Mouse (Mus musculus): Measurements from ENCODE around the gene Khdc3.
"Not testable (repeated sequence)": the region's sequence is repeated elsewhere in the genome, so short reads cannot be mapped to it uniquely, and the experiment has no call there.

Khdc3 gene

DNA sequence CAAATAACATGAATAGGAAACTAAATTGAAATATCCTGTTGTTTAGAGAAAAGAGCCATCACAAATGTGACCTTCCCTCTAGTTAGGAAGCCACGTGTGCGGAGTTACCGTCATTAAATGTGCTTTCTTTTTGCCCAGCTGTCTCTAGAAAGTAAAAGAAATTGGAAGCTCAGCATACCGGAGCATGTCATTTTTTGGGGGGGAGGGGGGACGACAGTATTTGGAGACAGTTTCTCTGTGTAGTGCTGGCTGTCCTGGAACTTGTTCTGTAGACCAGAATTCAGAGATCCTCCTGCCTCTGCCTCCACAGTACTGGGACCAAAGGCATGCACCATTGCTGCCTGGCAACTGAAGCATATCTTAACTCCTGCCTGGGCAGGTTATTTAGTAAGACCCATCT is at the start of gene Khdc3:
Gene Khdc3, plus strand, starts transcription at position 301 of the 400 bp plus-strand sequence.
- no peak for DNase-seq

DNA sequence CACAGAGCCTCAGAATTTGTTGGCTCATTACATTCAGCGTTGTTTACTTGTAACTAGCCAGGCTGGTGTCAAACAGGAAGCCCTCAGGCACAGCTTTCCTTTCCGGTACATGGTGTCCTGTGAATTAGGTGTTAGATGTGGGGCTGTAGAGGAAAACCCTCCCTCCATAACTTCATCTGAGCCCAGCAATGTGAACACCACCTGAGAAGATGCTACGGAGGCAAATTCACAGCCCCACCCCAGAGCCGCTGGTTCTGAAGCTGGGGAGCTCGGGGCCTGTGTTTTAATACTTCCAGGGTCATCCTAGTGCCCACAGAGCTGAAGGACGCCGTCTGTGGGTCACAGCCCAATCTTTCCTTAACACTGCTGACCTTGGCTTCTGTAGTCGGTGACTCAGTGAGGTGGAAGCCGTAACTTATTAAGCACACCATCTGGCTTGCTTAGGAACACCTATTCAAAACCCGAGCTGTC is 46.2 kb upstream of the Khdc3 start:
- peak; percentile 46 to 81 for DNase-seq

DNA sequence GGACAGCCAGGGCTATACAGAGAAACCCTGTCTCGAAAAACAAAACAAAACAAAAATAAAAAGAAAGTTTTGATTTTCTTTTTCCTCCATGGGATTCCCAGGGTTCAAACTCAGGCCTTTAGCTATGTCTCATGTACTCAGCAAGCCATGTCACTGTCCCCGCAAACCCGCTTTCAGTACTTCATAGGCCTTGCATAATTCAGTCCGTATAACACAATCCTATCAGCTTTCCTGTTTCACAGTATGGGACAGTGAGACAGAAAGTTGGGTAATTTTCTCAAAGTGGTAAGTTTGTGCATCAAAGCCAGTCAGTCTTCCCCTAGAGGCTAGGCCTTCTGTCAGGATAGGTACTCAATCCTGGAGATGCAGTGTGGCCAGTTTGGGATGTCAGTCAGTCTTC is 42.4 kb upstream of the Khdc3 start:
- no peak for DNase-seq

- peak; percentile 37 to 59 for DNase-seq
These were observed 37.9 kb upstream of the Khdc3 start for GRCm38 (mm10) chr9:73063621-73064290.

DNA sequence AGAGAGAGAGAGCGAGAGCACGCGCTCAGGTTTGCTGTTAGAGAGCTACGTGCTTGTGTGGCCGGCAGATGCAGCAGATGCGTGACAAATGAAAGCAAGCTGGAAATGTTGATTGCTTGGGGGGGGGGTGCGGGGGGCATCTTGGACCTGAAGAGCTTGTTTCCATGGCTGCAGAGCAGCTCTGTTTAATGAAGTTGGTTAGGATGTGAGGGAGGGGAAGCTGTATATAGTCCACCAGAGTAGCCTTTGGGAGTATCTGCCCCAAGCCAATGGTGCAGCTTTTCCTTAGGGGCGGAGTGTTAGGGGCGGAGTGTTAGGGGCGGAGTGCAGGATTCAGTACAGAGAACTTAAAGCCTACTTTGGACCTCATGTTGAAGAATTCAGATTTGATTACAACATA is 34.5 kb upstream of the Khdc3 start:
- peak in 1 of 2 experiments; percentile 22 for DNase-seq

DNA sequence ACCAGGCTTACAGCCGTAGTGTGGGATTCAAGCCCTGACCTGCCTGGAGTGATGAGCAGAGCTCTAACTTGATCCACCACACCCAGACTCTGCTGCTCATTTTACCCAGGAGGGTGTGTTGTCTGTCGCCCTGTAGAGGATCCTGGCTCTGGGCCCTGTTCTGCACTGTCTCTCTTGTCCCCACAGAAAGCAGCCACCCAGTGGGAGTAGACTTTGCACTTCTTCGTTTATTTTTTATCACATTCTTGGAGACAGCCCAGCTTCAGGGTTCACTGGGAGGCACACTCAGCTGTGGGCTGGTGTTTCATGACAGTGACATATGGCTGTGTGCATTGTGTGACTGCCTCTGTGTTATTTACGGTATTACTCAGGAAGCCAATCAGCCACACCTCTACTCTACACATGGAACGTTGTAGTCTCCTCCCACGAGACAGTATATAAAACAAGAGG is 33.4 kb upstream of the Khdc3 start:
- peak; percentile 66 to 82 for DNase-seq

GRCm38 (mm10) chr9:73068688-73069087 is 32.9 kb upstream of the Khdc3 start:
- no peak for DNase-seq

- no peak for DNase-seq
These were observed 30.5 kb upstream of the Khdc3 start for GRCm38 (mm10) chr9:73070971-73071659.

GRCm38 (mm10) chr9:73072426-73072825 is 29.2 kb upstream of the Khdc3 start:
- DNase-seq: no peak

DNA sequence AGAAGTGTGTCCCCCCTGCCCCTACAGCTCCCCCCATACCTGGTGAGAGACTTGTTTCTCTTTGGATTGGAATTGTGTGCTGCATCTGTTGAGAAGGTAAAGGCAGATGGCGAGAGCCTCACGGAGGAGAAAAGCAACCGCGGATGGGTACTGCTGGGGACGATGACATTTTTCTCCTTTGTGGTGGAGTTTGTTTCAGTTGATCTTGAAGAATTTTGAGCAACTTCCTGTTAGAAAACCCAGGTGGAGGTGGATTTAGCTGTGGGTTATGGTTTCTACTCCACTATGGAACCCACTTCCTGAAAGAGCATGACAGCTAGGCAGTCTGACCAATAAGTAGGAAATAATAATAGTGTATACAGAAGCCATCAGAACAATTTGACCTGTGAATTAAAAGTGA is 28.5 kb upstream of the Khdc3 start:
- DNase-seq: no peak

GRCm38 (mm10) chr9:73079349-73079748 is 22.3 kb upstream of the Khdc3 start:
- not testable (repeated sequence) for DNase-seq

DNA sequence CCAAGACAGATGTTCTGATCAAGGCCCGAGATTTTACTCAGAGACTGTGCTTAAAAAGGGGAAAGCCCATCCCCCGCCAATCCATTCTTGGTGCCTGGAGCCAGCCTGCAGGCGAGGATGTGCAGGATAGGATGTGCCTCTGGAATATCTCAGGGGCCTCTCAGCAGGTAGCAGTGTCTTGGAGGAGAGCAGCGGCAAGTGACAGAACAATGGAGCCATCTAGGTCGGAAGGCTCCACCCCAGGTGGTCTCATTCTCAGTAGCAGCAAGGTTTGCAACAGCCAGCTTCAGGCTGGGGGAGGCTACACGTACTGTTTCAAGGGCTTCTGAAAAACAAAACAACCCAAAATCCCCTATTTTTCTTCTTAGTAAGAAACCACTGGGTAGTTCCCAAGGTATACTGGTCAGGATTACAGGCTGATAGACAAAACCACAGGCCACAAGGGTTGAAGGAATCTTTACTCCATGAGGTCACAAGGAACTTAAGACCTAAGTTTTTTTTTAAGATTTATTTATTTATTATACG is 21.8 kb upstream of the Khdc3 start:
- no peak for DNase-seq

- no peak for DNase-seq
These were observed 19.2 kb upstream of the Khdc3 start for GRCm38 (mm10) chr9:73082291-73083000.

DNA sequence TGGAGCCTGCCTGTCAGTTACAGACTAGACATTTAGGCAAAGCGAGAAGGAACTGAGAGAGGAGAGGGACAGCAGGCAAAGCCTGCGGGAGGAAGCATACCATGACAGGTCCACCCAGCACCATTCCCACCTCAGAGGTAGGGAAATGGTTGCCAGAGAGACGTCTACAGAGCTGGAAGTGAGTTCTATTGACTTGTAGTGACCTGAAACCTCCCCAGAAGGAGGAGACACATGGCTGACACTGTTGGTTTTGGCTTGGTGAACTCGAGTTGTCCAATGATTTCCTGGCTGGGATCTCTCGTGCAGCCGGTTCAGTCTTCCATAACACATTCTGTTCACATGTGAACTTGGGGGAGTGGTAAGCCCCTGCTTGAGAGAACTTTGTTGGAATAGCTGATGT is 17.7 kb upstream of the Khdc3 start:
- DNase-seq: no peak

DNA sequence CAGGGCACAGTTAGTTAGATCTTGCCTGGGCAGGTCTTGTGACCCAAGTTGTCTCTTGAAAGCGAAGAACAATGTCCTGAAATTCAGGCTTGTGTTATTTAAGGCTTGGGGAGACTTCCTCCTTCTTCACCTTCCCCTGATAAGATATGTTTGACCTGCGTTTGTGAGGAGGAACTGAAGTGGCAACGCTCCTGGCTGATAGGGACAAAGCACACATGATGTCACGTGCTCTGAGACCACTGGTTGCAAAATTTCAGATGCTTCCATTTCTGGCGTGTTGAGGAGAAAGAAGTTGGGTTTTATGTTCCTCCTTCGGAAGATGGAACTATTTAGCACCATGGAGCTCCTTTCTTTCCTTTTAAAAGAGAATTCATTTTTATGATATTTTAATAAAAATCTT is 15.8 kb upstream of the Khdc3 start:
- DNase-seq: no peak

DNA sequence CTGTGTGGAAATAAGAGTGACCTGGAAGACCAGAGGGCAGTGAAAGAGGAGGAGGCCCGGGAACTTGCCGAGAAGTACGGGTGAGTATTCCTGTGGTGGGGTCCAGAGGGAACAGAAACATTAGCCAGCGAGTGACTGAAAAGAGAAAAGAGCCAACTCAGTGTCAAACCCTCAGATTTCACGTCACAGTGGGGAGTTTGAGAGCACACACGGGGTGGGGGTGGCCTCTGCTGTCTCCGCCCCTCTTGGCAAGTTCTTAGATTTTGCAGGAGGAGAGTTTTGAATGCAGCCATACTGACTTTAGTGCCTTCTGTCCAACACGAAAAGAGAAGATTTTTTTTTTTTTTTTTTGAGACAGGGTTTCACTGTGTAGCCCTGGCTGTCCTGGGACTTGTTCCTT is 14.5 kb upstream of the Khdc3 start:
- DNase-seq: no peak

GRCm38 (mm10) chr9:73087581-73087980 is 14.1 kb upstream of the Khdc3 start:
- DNase-seq: no peak

DNA sequence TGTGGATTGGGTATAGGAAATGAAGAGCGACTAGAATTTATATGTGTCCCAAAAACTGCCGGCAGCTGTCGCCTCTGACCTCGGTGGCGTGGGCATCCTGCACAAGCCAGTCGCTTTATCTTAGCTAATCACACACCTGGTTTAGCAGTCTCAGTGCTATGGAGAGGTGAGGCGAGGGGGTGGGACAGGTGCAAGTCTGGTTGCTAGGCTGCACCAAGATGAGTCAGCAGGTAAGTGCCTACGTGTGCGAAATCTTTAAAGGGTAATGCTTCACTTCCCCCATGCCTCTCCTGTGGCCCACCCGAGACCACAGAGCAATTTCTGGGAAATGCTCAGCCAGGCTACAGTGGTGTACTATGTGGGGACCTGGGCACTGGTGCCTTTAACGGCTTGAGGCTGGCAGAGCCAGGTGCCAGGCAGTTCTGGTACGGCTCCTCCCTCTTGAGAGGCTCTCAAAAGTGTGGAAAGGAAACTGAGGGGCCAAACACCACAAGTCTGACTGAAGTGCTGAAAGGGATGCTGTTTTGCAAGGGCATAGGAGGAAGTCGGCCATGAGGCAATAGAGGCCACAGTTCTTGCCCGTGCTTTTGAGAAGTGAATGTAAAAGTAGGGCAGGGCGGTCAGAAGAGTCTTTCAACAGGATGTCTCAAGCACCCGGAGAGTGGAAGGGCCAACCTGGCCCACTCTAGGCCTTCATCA is 12.3 kb upstream of the Khdc3 start:
- DNase-seq: no peak

- no peak for DNase-seq
These were observed 11.5 kb upstream of the Khdc3 start for GRCm38 (mm10) chr9:73090121-73090520.

DNA sequence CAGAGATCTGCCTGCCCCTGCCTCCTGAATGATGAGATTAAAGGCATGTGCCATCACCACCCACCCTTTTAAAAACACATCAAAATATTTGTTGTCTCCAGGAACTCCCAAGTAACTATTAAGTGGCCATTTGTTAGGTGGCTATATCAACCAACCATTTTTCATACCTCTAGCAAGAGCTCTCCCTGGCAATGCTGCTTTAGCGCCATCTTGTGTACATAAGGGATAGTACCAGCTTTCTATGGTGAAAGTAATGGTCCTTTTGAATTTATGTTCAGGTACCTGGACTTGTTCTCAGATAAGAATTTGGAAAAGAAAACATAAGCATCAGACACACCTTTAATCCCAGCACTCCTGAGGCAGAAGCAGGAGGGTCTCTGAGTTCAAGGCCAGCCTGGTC is 9.9 kb upstream of the Khdc3 start:
- peak in 1 of 2 experiments; percentile 48 for DNase-seq

DNA sequence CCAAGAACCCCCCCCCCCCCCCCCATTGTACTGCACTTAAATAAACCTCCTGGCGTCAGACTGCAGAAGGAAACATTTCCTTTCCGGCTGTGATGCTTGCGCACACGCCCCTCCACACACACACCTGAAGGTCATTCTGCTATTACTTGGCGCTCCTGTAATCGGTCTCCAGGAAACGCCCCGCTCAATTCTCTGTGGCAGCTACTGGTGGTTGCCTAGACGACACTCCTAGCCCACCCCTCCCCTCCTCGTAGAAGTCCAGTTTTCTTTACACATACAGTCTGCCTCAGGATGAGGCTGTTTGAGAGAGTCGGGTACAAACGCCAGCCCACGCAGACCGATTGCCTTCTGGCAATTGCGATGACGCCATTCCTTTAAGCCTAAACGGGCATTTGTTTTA is 7.1 kb upstream of the Khdc3 start:
- DNase-seq: no peak

- no peak for DNase-seq
These were observed 3.7 kb upstream of the Khdc3 start for GRCm38 (mm10) chr9:73097898-73098297.

GRCm38 (mm10) chr9:73102181-73102580 is 545 bp downstream of the Khdc3 start, which contains the start of gene Gm20509:
TSS of gene Gm20509 (plus strand) at chr9:73102470.
- DNase-seq: no peak

Measured in kidney, postnatal 25 days (tissue).